Mouse (Mus musculus) megakaryocyte, embryonic 14.5 days (primary cell): Measurements from ENCODE around the gene 1810013L24Rik.

ENCODE experiments used
- FLI1 ChIP-seq: IDR thresholded peaks from 2 replicates; pipeline ENCODE4 v1.6.1; 2012; ENCODE audit warnings: low read length, inconsistent platforms, mixed read lengths
- GATA1 ChIP-seq: IDR thresholded peaks from 3 replicates; pipeline ENCODE4 v1.6.1; 2012; ENCODE audit warnings: mixed read lengths, low read length, inconsistent platforms, borderline replicate concordance

DNA sequence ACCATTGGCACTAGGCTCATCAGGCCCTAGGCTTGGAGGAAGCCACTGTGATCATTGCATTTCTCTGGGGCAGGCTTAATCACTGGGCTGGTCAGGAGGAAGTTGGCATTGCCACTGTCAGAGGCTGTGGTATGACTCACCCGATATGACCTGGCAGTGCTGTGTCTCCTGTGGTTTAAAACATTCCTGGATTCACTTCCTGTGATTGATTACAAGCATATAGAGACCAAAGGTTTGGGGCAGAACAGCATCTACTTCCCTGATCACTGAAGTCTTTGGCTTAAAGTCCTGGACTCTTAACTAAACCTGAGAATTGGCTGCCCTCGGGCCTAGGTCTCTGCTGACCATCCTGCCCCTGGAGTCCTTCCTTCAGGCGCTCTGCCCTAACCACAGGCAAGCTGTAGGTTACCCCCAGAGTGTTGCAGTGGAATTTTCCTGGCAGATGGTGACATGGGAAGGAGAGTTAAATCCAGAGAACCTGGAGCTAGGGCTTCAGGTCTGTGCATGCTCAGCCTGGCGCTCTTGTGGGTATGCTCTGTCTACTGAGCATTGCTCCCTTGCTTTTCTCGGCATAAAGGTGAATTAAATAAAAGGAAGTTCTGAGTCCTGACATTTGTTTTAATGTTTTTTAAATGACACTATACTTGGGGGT lies 32.6 kb downstream of the 1810013L24Rik start:
- no peak for TF ChIP-seq GATA1
- TF ChIP-seq FLI1 = no peak
